21 mouse cellular contexts compared by ENCODE assay signal in genomic region chr3:83839477-83839876, GRCm38 (mm10). TPM values are rescaled to one million over a fixed set of nuclear protein-coding genes. Genes with fewer than 3 reads are reported as not detected.
A peak's percentile ranks its signal among the peaks of the same experiment; 100 is the strongest.
DNase-seq lines count a peak whose midpoint lies in the region; ATAC-seq lines count a peak whose summit lies in the region.
"Had no signal": no experiment of that assay in that cellular context is flagged by ENCODE, and none has a peak within 500 bp of the region (broad histone marks: within the 10 kb centered on the region; RNA-seq: fewer than 3 reads in every experiment).

No protein-coding gene starts in this region.

- H3K9ac ChIP-seq in heart, embryonic 11.5 days (ENCODE audit: low read depth, low read length) = no peak overlapping the region
- H3K9ac ChIP-seq: liver, embryonic 13.5 days; midbrain, embryonic 13.5 days; neural tube, embryonic 13.5 days had no signal

- no peak overlapping the region for H3K4me2 ChIP-seq in heart, embryonic 11.5 days
- H3K4me2 ChIP-seq: liver, embryonic 13.5 days; midbrain, embryonic 13.5 days; neural tube, embryonic 13.5 days had no signal

- DNase-seq in heart, adult 11 months = peak; percentile 95
- peak; percentile 11 for DNase-seq in 416B (ENCODE audit: low read depth)
- no peak for DNase-seq in kidney, postnatal 36 days
- no peak for DNase-seq in kidney, postnatal 25 days
- no peak for DNase-seq in frontal cortex, postnatal 25 days (ENCODE audit: low spot score in 2 of 2)
- DNase-seq: B cell, adult 2 months; cerebellum, postnatal 10 days; gastrocnemius, postnatal 10 days; kidney, adult 11 months; liver, embryonic 13.5 days; lung, postnatal 4 days; right cerebral cortex, postnatal 14 days; thymus, adult 2 months had no signal

- no peaks in the 10 kb centered on the region for H3K27me3 ChIP-seq in heart, embryonic 11.5 days (ENCODE audit: control insufficient read depth, insufficient read depth, low read length)

- H3K36me3 ChIP-seq in heart, embryonic 11.5 days (ENCODE audit: control insufficient read depth, insufficient read depth, low read length) = no peaks in the 10 kb centered on the region
- peaks cover 30% of the 10 kb centered on the region; the same call in 1 of the 2 replicates for H3K36me3 ChIP-seq in macrophage (ENCODE audit: inconsistent target)
- H3K36me3 ChIP-seq: forebrain, embryonic 10.5 days; liver, embryonic 13.5 days; midbrain, embryonic 13.5 days; neural tube, embryonic 13.5 days had no signal

- no peaks in the 10 kb centered on the region for H3K9me3 ChIP-seq in heart, embryonic 11.5 days (replicated peaks; ENCODE audit: control insufficient read depth, low read length)
- H3K9me3 ChIP-seq: forebrain, embryonic 10.5 days; liver, embryonic 13.5 days; midbrain, embryonic 13.5 days; neural tube, embryonic 13.5 days had no signal

- no peak for ATAC-seq in heart, embryonic 11.5 days (replicated peaks; ENCODE audit: insufficient number of reproducible peaks, low FRiP score, low TSS enrichment)
- ATAC-seq: midbrain, embryonic 13.5 days had no signal

- H3K79me2 ChIP-seq in macrophage (ENCODE audit: inconsistent target) = peaks cover 53% of the 10 kb centered on the region; the same call in 1 of the 2 replicates

- 86% methylated on average over 5 of the region's 5 CpGs for whole genome bisulfite sequencing in heart, embryonic 11.5 days (ENCODE audit: insufficient replicate concordance)
- WGBS in macrophage (ENCODE audit: missing documents) = 2% methylated on average over 5 of the region's 5 CpGs

- no peaks in the 10 kb centered on the region for H3K4me1 ChIP-seq in heart, embryonic 11.5 days (ENCODE audit: control insufficient read depth, insufficient read depth, low read length)
- no peaks in the 10 kb centered on the region for H3K4me1 ChIP-seq in brown adipose tissue, adult 24 weeks (ENCODE audit: control insufficient read depth, insufficient read depth, insufficient read length, low read length)

- no peak overlapping the region for H3K27ac ChIP-seq in heart, embryonic 11.5 days (ENCODE audit: low read depth, low read length)
- H3K27ac ChIP-seq in brown adipose tissue, adult 24 weeks (replicated peaks; ENCODE audit: low read depth, low read length) = 0 out of 2 replicates have a peak overlapping the region, but pooled peaks have one; percentile 8
- peak overlapping the region; percentile 83 for H3K27ac ChIP-seq in macrophage
- H3K27ac ChIP-seq: forebrain, embryonic 10.5 days; kidney, postnatal 0 days; layer of hippocampus, adult 2 months; liver, embryonic 13.5 days; midbrain, embryonic 13.5 days; neural tube, embryonic 13.5 days had no signal

- no peak overlapping the region for H3K4me3 ChIP-seq in heart, embryonic 11.5 days (ENCODE audit: low read depth, low read length)
- H3K4me3 ChIP-seq in brown adipose tissue, adult 24 weeks (ENCODE audit: insufficient read depth, low read depth, low read length) = peak overlapping the region; percentile 31; the same call in 1 of the 2 replicates
- H3K4me3 ChIP-seq in macrophage (ENCODE audit: inconsistent target) = peak overlapping the region; percentile 90; the same call in 1 of the 2 replicates
- H3K4me3 ChIP-seq: forebrain, embryonic 10.5 days; layer of hippocampus, adult 2 months; liver, embryonic 13.5 days; midbrain, embryonic 13.5 days; neural tube, embryonic 13.5 days had no signal

RNA-seq across cellular contexts. Expression of gene Tlr2, which starts 2.1 kb away (rescaled TPM):
- 2.3 and 2.6 TPM in 2 replicates for polyA plus RNA-seq in heart, embryonic 11.5 days (2014; fragmentation: Nextera tagmentation; extraction: Ambion mirVana)
- 1.3 TPM in 2 replicates for polyA plus RNA-seq in brown adipose tissue, adult 24 weeks (2012; ENCODE audit: insufficient read depth, insufficient read length, missing spikeins)
- total RNA-seq in macrophage (2018; cell fraction: chromatin; rRNA removed) = 100 to 1,000 TPM in 17 of 26 experiments, 10 to 100 TPM in 9; 22.9 to 531 (median 170) TPM
- 1,000 to 10,000 TPM in 1 of 26 experiments, 100 to 1,000 TPM in 22, 10 to 100 TPM in 3; 63.0 to 1,088 (median 155) TPM for total RNA-seq in macrophage (2018; cell fraction: cytosol; rRNA removed)
- 100 to 1,000 TPM in 25 of 26 experiments, 10 to 100 TPM in 1; 53.8 to 939 (median 384) TPM for total RNA-seq in macrophage (2018; cell fraction: nucleus; rRNA removed)
- polyA plus RNA-seq in macrophage (2018) = 28.8 to 125 TPM (median 41.5 TPM) in 3 replicates

Comparison
In these comparisons a context has a peak if more than half of its experiments do, and no peak if none do; other contexts are left out.
1. DNase-seq: peak in heart, adult 11 months (single experiment) and 416B (single experiment); none in kidney, postnatal 36 days (0 of 2), kidney, postnatal 25 days (0 of 2) and frontal cortex, postnatal 25 days (0 of 2).